Mouse (Mus musculus): Measurements from ENCODE around the gene Agap1.
A peak's percentile ranks its signal among the peaks of the same experiment; 100 is the strongest.

- TF ChIP-seq CTCF (conservative IDR thresholded peaks at IDR 0.05; ENCODE audit: insufficient read depth, insufficient read length, low read depth, low read length) (peak; percentile 42), POLR2A (IDR thresholded peaks at IDR 0.05; ENCODE audit: low read depth, low read length) (no peak)
These were observed 298.1 kb downstream of the Agap1 start for GRCm38 (mm10) chr1:89752659-89753058.

Measured in kidney, adult 2 months (tissue).